Mouse (Mus musculus): ENCODE measurements around the gene Prepl. TPM values are rescaled to one million over a fixed set of nuclear protein-coding genes. Genes with fewer than 3 reads are reported as not detected.
A peak's percentile ranks its signal among the peaks of the same experiment; 100 is the strongest.

Prepl gene
- 9.4 and 11.0 TPM in 2 replicates for polyA plus RNA-seq (2015; fragmentation: Nextera tagmentation; extraction: Ambion mirVana)

DNA sequence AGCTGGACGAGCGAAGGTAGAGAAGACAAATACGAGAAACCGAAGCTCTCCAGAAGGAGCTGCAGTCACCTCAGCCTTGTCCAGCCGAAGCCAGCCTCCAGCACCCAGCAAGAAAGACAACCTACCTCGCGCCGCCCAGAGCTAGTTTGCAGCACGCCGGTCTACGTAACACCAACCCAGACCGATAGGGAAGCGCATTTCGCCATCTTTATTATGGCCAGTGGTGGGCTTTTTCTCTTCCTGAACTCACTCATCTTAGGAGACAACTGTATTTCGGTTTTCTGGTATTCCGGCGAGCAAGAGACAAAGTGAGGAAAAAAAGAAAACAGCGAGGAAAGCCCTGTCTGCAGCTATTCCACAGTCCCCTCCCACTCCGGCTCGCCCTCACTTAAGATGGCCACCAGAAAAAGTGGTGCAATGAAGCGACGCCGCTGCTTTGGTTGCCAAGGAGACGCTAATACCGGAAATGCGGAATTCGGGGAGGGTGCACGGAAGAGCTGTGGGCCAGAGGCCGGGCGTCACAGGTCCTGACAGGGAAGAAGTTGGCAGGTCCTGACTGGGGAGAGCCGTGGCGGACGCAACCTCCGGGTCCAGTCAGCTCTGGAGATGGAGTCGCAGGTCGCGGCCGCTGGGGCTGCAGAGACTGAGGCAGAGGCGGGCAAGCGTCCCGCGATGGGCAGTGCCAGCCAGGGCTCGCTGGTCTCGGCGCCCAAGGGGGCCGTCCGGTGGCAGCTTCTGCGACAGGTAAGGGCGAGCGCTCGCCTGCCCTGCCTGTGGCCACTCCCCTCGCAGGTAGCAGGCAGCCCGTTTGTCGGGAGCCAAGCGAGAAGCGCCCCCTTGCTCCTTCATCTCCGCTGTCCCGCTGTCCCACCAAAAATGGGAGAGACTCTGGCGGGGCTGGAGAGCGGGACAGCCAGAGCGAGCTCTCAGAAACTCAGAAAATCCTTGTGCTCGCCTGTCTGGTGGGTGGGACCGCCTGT, at the start of gene Prepl, which contains the start of gene Camkmt:
Prepl (minus strand) TSS at position 122 of the 980 bp plus-strand sequence.
Camkmt (plus strand) TSS at position 433 of the 980 bp plus-strand sequence.
- peak within 1 kb of the TSS; percentile 74 for H3K27ac ChIP-seq (ENCODE audit: low read length)
- H3K27me3 ChIP-seq (replicated peaks; ENCODE audit: insufficient read depth, low read length) = no peaks in the 10 kb centered on the region
- ATAC-seq (peak; percentile 99), DNase-seq (ENCODE audit: low spot score) (peak; percentile 99)
- peak within 1 kb of the TSS; percentile 87 for H3K4me3 ChIP-seq (ENCODE audit: low read depth, low read length)
- H3K9me3 ChIP-seq (ENCODE audit: low read length) = no peaks in the 10 kb centered on the region
- peak within 1 kb of the TSS; percentile 89 for H3K4me2 ChIP-seq (replicated peaks; ENCODE audit: low read depth, low read length)
- H3K4me1 ChIP-seq (ENCODE audit: insufficient read depth, low read depth, low read length) = no peaks in the 10 kb centered on the region
- H3K36me3 ChIP-seq (ENCODE audit: insufficient read depth, low read length) = no peaks in the 10 kb centered on the region
- peak within 1 kb of the TSS; percentile 62 for H3K9ac ChIP-seq (replicated peaks; ENCODE audit: low read depth)
- TF ChIP-seq EP300 (IDR thresholded peaks at IDR 0.05) = peak; percentile 96
- TF ChIP-seq CTCF (IDR thresholded peaks at IDR 0.05) = peak; percentile 41
- under 1% methylated on average over 61 of the region's 63 CpGs for WGBS

DNA sequence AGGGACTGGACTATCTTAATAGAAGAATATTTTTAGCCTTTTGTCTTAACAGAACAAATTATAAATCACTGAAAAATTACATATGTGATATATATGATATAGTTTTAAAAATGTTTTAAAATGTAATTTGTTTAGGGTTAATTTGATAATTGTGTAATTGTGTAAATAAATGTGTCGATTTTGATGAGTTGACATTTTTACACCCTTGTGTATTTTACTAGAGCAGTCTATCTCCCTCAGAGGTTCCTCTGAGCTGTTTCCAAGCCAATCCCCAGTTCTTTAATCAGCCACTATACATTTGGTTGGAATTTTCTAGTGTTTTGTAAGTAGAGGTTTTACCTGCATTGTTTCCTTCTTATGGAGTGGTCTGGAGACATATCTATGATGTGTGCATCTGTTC, 48.4 kb upstream of the Prepl start:
- Histone ChIP-seq H3K4me2 (replicated peaks; ENCODE audit: low read depth, low read length) (no peak overlapping the region), H3K9me3 (ENCODE audit: low read length) (no peaks in the 10 kb centered on the region), H3K27me3 (replicated peaks; ENCODE audit: insufficient read depth, low read length) (no peaks in the 10 kb centered on the region), H3K4me3 (ENCODE audit: low read depth, low read length) (no peak overlapping the region), H3K9ac (replicated peaks; ENCODE audit: low read depth) (no peak overlapping the region), H3K4me1 (ENCODE audit: insufficient read depth, low read depth, low read length) (no peaks in the 10 kb centered on the region), H3K36me3 (ENCODE audit: insufficient read depth, low read length) (no peaks in the 10 kb centered on the region), H3K27ac (ENCODE audit: low read length) (no peak overlapping the region)
- no peak for TF ChIP-seq EP300 (IDR thresholded peaks at IDR 0.05)
- TF ChIP-seq CTCF (IDR thresholded peaks at IDR 0.05) = no peak
- no peak for ATAC-seq
- no peak for DNase-seq (ENCODE audit: low spot score)
- WGBS = 77% methylated on average over 1 of the region's 1 CpGs

DNA sequence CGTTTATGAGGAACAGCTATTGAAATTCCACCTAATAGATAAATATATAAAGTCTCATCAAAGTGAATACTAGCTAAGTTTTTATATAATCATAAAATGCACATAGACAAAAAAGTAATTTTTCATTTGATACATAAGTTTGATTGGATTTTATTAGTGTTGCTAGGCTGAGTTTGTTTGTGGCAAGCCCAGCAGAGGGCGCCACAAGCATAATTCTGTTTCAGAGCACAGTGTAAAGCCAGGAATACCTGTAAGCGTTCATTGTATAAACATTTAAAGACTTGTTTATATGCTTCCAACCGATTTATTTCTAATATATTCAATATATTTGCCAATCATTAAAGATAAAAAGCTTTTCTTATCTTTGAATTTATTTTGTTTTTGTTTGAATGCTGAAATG, 26.6 kb upstream of the Prepl start:
- Histone ChIP-seq H3K4me3 (ENCODE audit: low read depth, low read length) (no peak overlapping the region), H3K9me3 (ENCODE audit: low read length) (no peaks in the 10 kb centered on the region), H3K27me3 (replicated peaks; ENCODE audit: insufficient read depth, low read length) (no peaks in the 10 kb centered on the region), H3K4me2 (replicated peaks; ENCODE audit: low read depth, low read length) (no peak overlapping the region), H3K36me3 (ENCODE audit: insufficient read depth, low read length) (no peaks in the 10 kb centered on the region), H3K9ac (replicated peaks; ENCODE audit: low read depth) (no peak overlapping the region), H3K27ac (ENCODE audit: low read length) (no peak overlapping the region), H3K4me1 (ENCODE audit: insufficient read depth, low read depth, low read length) (no peaks in the 10 kb centered on the region)
- no peak for ATAC-seq
- TF ChIP-seq EP300 (IDR thresholded peaks at IDR 0.05) (no peak), CTCF (IDR thresholded peaks at IDR 0.05) (peak; percentile 76)
- 25% methylated on average over 4 of the region's 4 CpGs for WGBS
- peak; percentile 48 for DNase-seq (ENCODE audit: low spot score)

DNA sequence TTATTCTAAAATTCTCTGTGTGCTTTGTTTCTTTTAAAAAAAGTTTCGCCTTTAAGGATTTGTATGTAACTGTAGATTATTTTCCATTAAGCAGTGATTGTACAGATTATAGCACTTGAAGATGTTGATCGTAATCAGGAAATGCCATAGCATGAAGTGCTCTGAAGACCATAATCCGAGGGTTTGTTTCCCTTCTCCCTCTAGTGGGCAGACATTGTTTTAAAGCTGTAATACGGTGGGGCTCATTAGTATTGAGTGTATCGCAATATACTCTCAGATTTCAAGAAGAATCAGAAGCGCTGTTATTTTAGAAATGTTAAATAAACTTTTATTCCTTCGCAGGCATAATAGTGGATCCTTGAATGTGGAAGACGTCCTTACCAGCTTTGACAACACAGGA, 23.4 kb upstream of the Prepl start:
- DNase-seq (ENCODE audit: low spot score) (no peak), ATAC-seq (no peak)
- Histone ChIP-seq H3K27ac (ENCODE audit: low read length) (no peak overlapping the region), H3K4me2 (replicated peaks; ENCODE audit: low read depth, low read length) (no peak overlapping the region), H3K27me3 (replicated peaks; ENCODE audit: insufficient read depth, low read length) (no peaks in the 10 kb centered on the region), H3K4me1 (ENCODE audit: insufficient read depth, low read depth, low read length) (no peaks in the 10 kb centered on the region), H3K9ac (replicated peaks; ENCODE audit: low read depth) (no peak overlapping the region), H3K4me3 (ENCODE audit: low read depth, low read length) (no peak overlapping the region), H3K36me3 (ENCODE audit: insufficient read depth, low read length) (no peaks in the 10 kb centered on the region), H3K9me3 (ENCODE audit: low read length) (no peaks in the 10 kb centered on the region)
- 75% methylated on average over 8 of the region's 8 CpGs for WGBS
- TF ChIP-seq CTCF (IDR thresholded peaks at IDR 0.05) = peak; percentile 38
- no peak for TF ChIP-seq EP300 (IDR thresholded peaks at IDR 0.05)

DNA sequence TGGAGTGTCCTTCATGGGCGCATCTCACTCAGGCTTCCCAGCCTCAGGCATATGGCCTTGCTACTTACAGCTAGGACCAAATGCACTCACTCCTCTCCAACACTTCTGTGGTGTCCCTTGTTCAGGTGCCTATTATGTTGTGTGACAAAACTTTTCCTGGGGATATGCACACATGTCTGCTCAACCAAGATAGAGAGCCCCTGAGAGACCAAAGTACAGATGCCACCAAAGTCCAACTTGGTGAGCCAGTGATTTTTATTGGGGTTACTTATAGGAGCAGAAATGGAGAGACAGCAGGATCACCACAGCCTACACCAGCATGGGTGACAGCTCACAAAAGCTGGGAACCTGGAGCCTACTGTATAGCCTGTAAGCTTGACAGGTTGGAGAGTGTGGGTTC, 20.6 kb upstream of the Prepl start:
- no peaks in the 10 kb centered on the region for H3K36me3 ChIP-seq (ENCODE audit: insufficient read depth, low read length)
- DNase-seq (ENCODE audit: low spot score) (no peak), ATAC-seq (no peak)
- no peaks in the 10 kb centered on the region for H3K27me3 ChIP-seq (replicated peaks; ENCODE audit: insufficient read depth, low read length)
- H3K9ac ChIP-seq (replicated peaks; ENCODE audit: low read depth) = no peak overlapping the region
- H3K4me3 ChIP-seq (ENCODE audit: low read depth, low read length) = no peak overlapping the region
- TF ChIP-seq EP300 (IDR thresholded peaks at IDR 0.05) (no peak), CTCF (IDR thresholded peaks at IDR 0.05) (no peak)
- H3K9me3 ChIP-seq (ENCODE audit: low read length) = no peaks in the 10 kb centered on the region
- H3K27ac ChIP-seq (ENCODE audit: low read length) = no peak overlapping the region
- 100% methylated on average over 1 of the region's 1 CpGs for WGBS
- no peaks in the 10 kb centered on the region for H3K4me1 ChIP-seq (ENCODE audit: insufficient read depth, low read depth, low read length)
- H3K4me2 ChIP-seq (replicated peaks; ENCODE audit: low read depth, low read length) = no peak overlapping the region

DNA sequence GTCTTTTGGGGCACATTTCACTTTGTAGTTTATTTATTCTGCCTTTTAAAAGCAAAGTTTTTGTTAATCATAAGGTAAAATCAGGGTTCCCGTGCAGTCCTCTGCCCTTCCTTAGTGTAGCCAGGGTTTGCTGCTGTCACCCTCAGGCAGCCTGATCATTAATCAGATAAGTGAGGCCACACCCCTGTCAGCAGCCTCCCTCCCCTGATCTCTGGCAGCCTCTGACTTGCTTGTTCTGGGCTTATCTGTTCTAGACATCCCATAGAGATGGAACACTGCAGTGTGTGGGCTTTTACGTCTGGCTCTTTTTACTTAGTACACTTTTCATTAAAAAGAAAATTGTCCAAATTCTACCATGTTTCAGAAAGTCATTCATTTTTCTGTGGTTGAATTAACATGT, 13.3 kb upstream of the Prepl start:
- Histone ChIP-seq H3K4me2 (replicated peaks; ENCODE audit: low read depth, low read length) (no peak overlapping the region), H3K4me1 (ENCODE audit: insufficient read depth, low read depth, low read length) (no peaks in the 10 kb centered on the region), H3K9me3 (ENCODE audit: low read length) (no peaks in the 10 kb centered on the region), H3K27me3 (replicated peaks; ENCODE audit: insufficient read depth, low read length) (no peaks in the 10 kb centered on the region), H3K9ac (replicated peaks; ENCODE audit: low read depth) (no peak overlapping the region), H3K36me3 (ENCODE audit: insufficient read depth, low read length) (no peaks in the 10 kb centered on the region), H3K4me3 (ENCODE audit: low read depth, low read length) (no peak overlapping the region), H3K27ac (ENCODE audit: low read length) (no peak overlapping the region)
- TF ChIP-seq CTCF (IDR thresholded peaks at IDR 0.05) (no peak), EP300 (IDR thresholded peaks at IDR 0.05) (no peak)
- WGBS = 39% methylated on average over 2 of the region's 2 CpGs
- no peak for DNase-seq (ENCODE audit: low spot score)
- no peak for ATAC-seq

Data from lung, postnatal 0 days (tissue).